Mouse (Mus musculus) spleen, postnatal 10 days (tissue): ENCODE measurements around the gene Hoxb7.
A peak's percentile ranks its signal among the peaks of the same experiment; 100 is the strongest.

Experiments
- DNase-seq, 2 experiments: peaks; one replicate each; pipeline ENCODE4 v3.0.0; 2021 to 2022; ENCODE audit warnings: low spot score in 2 of 2

Gene Hoxb7

DNA sequence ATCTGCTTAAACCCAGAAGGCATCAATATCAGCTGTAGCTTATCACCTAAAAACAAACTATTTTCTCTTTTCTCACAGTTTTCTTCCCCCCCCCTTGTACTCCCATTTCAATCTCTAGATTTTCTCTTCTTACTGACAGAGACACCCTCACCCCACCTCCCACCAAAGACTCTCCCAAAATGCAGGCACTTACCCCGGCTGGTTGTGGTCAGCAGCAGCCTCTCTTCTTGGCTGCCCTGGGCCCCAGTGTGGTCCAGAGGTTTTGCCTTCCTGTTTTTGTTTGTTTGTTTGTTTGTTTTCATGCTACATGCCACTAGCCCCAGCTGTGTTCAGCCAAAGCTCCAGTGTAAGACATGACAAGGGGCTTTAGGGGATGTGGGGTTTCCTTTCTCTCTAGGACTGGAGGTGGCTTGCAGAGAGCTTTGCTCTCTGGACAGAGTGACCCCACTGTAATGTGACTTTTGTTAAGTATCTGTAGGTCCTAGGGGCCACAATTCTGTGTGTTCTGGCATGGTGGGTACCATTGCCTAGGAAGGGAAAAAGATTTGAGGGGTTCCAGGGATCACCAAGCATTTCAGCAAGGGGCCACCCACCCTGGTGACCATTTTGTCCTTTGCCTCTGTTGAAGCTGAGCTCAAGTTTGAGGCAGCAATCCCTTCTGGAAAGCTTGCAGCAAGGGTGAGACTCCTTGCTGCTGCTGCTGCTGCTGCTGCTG lies 18.2 kb upstream of the Hoxb7 start:
- no peak for DNase-seq

GRCm38 (mm10) chr11:96269869-96270268 lies 16.6 kb upstream of the Hoxb7 start:
- no peak for DNase-seq

DNA sequence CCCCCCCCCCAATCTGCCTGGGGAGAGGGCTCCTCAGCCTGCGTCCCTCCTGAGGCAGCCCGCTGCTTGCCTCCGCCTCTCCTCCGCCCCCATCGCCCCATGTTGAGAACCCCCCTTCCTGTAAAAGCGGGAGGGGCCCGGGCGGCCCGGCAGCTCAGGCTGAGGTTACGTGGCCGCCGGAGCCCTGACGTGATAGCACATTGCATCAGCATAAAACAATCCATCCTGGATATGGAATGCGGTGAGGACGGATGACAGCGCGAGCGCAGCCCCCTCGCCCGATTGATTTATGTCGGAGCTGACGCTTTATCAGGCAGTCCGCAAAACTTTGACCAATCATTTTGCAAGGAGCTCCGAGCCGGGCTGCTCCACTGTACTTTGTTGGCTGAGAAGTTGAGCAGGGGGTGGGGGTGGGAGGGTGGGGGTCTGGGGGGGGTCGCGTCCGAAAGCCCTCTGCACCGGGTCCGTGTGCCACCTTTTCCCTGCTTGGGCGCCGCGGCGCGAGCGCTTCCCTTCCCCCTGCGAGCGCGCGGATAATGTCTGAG lies 15.4 kb upstream of the Hoxb7 start, which contains the start of gene Hoxb9:
Gene Hoxb9, plus strand, starts transcription at position 462 of the 545 bp plus-strand sequence.
- DNase-seq: no peak

DNA sequence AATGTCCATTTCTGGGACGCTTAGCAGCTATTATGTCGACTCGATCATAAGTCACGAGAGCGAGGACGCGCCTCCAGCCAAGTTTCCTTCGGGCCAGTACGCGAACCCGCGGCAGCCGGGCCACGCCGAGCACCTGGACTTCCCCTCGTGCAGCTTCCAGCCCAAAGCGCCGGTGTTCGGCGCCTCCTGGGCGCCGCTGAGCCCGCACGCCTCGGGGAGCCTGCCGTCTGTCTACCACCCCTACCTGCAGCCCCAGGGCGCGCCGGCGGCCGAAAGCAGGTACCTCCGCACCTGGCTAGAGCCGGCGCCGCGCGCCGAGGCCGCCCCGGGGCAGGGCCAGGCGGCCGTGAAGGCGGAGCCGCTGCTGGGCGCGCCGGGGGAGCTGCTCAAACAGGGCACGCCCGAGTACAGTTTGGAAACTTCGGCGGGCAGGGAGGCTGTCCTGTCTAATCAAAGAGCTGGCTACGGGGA lies 14.8 kb upstream of the Hoxb7 start:
- no peak for DNase-seq

- no peak for DNase-seq
Measured at GRCm38 (mm10) chr11:96272024-96272921, 14.2 kb upstream of the Hoxb7 start.

GRCm38 (mm10) chr11:96274428-96274827 lies 12.0 kb upstream of the Hoxb7 start:
- no peak for DNase-seq

GRCm38 (mm10) chr11:96275896-96276295 lies 10.5 kb upstream of the Hoxb7 start:
- DNase-seq: no peak

DNA sequence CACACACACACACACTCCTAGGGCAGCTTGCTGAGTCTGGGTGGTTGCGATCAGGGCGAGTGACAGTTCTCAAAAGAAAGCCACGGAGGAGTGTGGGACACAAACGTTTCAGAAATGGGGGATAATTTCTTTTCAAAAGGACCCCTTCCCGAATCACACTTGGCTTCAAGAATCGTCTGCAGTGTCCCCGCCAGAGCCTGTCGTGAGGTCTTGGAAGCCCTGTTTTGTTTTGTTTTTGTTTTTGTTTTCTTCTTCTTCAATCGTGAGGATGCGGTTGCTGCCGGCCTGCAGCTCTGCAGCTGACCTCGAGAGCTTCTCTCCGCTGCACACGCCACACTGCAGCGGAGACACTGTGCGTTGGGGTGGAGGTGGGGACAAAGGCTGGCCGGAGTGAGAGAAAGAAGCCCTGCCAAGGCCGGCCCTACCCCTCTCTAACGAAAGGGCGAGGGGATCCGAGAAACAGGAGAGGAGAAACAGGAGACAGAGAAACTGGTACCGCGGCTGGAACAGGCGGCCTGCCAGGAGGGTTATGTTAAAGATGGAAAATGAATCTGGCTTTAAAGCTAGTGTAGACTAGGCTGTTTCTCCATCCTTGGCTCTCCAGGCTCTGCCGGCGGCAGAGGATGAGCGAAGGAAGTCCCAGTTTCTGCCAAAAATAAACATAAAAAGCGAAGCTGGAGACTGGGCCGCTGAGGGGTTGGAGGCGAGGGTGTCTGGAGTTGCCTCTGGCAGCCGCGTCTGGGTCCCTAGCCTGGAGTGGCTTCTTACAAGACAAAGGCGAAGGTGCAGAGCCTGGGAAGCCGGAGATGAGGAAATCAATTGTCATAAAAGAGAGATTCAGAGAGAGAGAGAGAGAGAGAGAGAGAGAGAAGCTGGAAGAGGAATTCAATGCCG lies 9.0 kb upstream of the Hoxb7 start:
- DNase-seq: no peak

DNA sequence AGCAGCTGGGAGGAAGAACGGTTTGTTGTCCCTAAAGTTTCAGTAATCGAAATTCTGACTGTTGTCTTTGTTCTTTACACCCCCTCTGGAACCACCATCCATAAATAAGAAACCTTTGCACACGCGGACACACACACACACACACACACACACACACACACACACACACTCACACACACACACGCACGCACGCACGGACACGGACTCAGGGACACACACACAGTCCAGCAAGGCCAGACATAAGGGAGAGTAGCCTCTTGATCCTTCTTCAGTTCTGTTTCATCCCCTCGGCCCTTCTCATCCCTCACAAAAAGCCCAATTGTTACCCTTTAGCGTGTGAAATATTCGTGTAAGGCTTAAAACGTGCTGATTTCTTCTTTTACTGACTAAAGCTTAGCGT lies 8.1 kb upstream of the Hoxb7 start:
- DNase-seq: no peak

- DNase-seq: peak; percentile 40 to 79
Measured at GRCm38 (mm10) chr11:96278773-96279172, 7.7 kb upstream of the Hoxb7 start.

GRCm38 (mm10) chr11:96279421-96280233 lies 6.8 kb upstream of the Hoxb7 start:
- no peak for DNase-seq

- no peak for DNase-seq
Measured at GRCm38 (mm10) chr11:96280399-96281378, 5.7 kb upstream of the Hoxb7 start.

- no peak for DNase-seq
Measured at GRCm38 (mm10) chr11:96281396-96281795, 5.0 kb upstream of the Hoxb7 start.

DNA sequence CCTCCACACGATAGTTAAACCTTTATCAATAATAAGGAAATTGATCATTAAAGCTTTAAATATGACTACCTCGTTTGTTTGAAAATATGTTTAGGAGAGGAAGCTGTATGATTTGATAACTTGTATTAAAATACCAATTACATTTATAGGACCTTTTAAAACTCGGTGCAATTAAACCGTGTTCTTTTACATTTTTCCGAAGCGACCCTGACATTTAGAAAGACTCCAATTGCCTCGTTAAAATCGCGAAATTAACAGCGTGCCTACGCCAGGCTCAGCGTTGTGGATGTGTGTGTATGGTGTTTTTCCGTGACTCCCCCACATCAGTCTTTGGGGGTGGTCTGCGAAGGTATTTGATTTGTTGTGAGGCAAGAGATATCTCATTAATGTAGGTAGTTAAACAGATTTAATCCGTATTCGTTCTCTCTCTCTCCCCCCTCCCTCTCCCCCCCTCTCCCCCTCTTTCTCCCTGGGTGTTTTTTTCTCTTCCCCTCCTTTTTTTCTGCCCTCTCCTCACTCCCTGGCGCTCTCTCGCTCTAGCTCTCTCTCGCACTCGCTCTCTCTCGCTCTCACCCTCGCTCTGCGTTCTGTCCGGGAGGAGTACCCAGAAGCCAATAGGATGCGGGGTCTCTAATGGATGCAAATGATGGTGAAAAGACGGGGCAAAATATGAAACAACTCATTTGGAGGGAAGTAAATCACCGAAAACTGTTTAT lies 4.4 kb upstream of the Hoxb7 start, which contains the start of gene Hoxb8:
Gene Hoxb8, plus strand, starts transcription at position 51 of the 716 bp plus-strand sequence.
- no peak for DNase-seq

DNA sequence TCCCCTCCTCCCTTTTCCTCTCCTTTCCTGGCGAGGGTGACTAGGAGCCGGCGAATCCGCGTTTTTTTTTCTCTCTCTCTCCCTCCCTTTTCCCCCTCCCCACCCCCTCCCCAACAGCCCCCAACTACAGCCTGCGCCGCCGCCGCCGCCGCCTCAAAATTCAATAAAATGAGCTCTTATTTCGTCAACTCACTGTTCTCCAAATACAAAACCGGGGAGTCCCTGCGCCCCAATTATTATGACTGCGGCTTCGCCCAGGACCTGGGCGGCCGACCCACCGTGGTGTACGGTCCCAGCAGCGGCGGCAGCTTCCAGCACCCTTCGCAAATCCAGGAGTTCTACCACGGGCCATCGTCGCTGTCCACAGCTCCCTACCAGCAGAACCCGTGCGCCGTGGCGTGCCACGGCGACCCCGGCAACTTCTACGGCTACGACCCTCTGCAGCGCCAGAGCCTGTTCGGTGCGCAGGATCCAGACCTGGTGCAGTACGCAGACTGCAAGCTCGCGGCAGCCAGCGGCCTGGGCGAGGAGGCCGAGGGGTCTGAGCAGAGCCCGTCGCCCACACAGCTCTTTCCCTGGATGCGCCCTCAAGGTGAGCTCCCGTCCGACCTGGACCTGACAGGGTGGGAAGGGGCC lies 3.5 kb upstream of the Hoxb7 start:
- DNase-seq: no peak

DNA sequence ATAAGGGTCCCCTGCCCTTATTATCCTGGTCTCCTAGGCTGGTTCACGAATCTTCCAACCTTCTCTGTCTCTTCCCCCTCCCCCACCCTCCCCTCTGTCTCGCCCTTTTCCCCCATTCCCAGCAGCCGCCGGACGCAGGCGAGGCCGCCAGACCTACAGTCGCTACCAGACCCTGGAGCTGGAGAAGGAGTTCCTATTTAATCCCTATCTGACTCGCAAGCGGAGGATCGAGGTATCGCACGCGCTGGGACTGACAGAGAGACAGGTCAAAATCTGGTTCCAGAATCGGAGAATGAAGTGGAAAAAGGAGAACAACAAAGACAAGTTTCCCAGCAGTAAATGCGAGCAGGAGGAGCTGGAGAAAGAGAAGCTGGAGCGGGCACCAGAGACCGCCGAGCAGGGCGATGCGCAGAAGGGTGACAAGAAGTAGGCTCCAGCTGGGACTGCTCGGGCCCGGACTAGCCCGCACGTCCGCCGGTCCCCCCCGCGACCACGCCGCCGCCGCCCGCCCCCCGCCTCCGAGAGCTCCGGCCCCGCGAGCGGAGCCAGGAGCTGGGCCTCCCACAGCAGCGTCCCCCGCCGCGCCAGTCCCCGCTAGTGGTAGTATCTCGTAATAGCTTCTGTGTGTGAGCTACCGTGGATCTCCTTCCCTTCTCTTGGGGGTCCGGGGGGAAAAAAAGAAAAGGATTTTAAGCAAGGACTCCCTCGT lies 2.2 kb upstream of the Hoxb7 start:
- DNase-seq: no peak
